Mouse (Mus musculus): Measurements from ENCODE around the gene Usp5.

Gene Usp5

GRCm38 (mm10) chr6:124787722-124788121, 41.6 kb downstream of the Usp5 start:
- in situ Hi-C loops (cut with MboI, MseI) = loop anchor here in 1 of 2 experiments (25.0 kb wide), 1 partner anchor 750 kb away; no protein-coding TSS in a partner anchor

- in situ Hi-C loops (cut with MboI, MseI) = loop anchor here in 1 of 2 experiments (25.0 kb wide), 1 partner anchor 750 kb away; no protein-coding TSS in a partner anchor
These were observed 42.4 kb downstream of the Usp5 start for GRCm38 (mm10) chr6:124786756-124787420.

GRCm38 (mm10) chr6:124782436-124782835, 46.8 kb downstream of the Usp5 start:
- in situ Hi-C loops (cut with MboI, MseI) = loop anchor here in 1 of 2 experiments (25.0 kb wide), 1 partner anchor 745 kb away; no protein-coding TSS in a partner anchor

GRCm38 (mm10) chr6:124780917-124781316, 48.4 kb downstream of the Usp5 start:
- in situ Hi-C loops (cut with MboI, MseI) = loop anchor here in 1 of 2 experiments (25.0 kb wide), 1 partner anchor 744 kb away; no protein-coding TSS in a partner anchor

GRCm38 (mm10) chr6:124779984-124780416, 49.3 kb downstream of the Usp5 start:
- in situ Hi-C loops (cut with MboI, MseI) = loop anchor here in 1 of 2 experiments (25.0 kb wide), 1 partner anchor 743 kb away; no protein-coding TSS in a partner anchor

GRCm38 (mm10) chr6:124779222-124779983, 49.9 kb downstream of the Usp5 start, which contains the start of gene Lrrc23:
Lrrc23 (minus strand) TSS chr6:124779727.
- in situ Hi-C loops (cut with MboI, MseI) = loop anchor here in 1 of 2 experiments (25.0 kb wide), 1 partner anchor 742 kb away; no protein-coding TSS in a partner anchor

- in situ Hi-C loops (cut with MboI, MseI) = no loop called here
These were observed 58.8 kb downstream of the Usp5 start for GRCm38 (mm10) chr6:124770511-124770910.

- in situ Hi-C loops (cut with MboI, MseI) = no loop called here
These were observed 59.3 kb downstream of the Usp5 start for GRCm38 (mm10) chr6:124770013-124770412.

GRCm38 (mm10) chr6:124769101-124769765, 60.1 kb downstream of the Usp5 start, which contains the start of gene Eno2:
Eno2 (minus strand) TSS chr6:124769673.
- in situ Hi-C loops (cut with MboI, MseI) = no loop called here

- in situ Hi-C loops (cut with MboI, MseI) = no loop called here
These were observed 60.6 kb downstream of the Usp5 start for GRCm38 (mm10) chr6:124768704-124769044.

GRCm38 (mm10) chr6:124767920-124768703, 61.2 kb downstream of the Usp5 start:
- in situ Hi-C loops (cut with MboI, MseI) = no loop called here

GRCm38 (mm10) chr6:124767536-124767919, 61.8 kb downstream of the Usp5 start:
- in situ Hi-C loops (cut with MboI, MseI) = no loop called here

- in situ Hi-C loops (cut with MboI, MseI) = no loop called here
These were observed 63.3 kb downstream of the Usp5 start for GRCm38 (mm10) chr6:124765951-124766350.
